Mouse (Mus musculus) MEL (cell line): ENCODE data around the gene 9830107B12Rik. TPM values are rescaled to one million over a fixed set of nuclear protein-coding genes. Genes with fewer than 3 reads are reported as not detected.
A peak's percentile ranks its signal among the peaks of the same experiment; 100 is the strongest.

Experiments used
- DNase-seq: peaks from one replicate; pipeline ENCODE4 v3.0.0; 2011; ENCODE audit warnings: low read depth, low spot score
- H3K27ac ChIP-seq: 2 replicates; pipeline ENCODE4 v1.5.1; 2012; ENCODE audit warnings: low read depth, mild to moderate bottlenecking, control low read depth, low read length, moderate library complexity; ENCODE audit not compliant: control insufficient read depth
- H3K27me3 ChIP-seq, 2 experiments: fragments of 150-350 bp in 1 of 2; sonication (generic) in 1 of 2; 2 replicates each; pipeline ENCODE4 v1.6.1; 2012; ENCODE audit warnings: low read length in 2 of 2, mild to moderate bottlenecking in 2 of 2, improper control_type of control experiment in 1 of 2, moderate library complexity in 1 of 2; ENCODE audit not compliant: insufficient read depth in 2 of 2, control insufficient read depth in 1 of 2
- H3K36me3 ChIP-seq, 2 experiments: 2 replicates each; pipeline ENCODE4 v1.6.1; 2012 to 2014; ENCODE audit warnings: low read length in 2 of 2, improper control_type of control experiment in 1 of 2, inconsistent platforms in 1 of 2, mild to moderate bottlenecking in 1 of 2; ENCODE audit not compliant: insufficient read depth in 2 of 2, control insufficient read depth in 1 of 2
- H3K4me1 ChIP-seq, 2 experiments: fragments of 150-350 bp in 1 of 2; sonication (generic) in 1 of 2; 2 replicates each; pipeline ENCODE4 v1.6.1; 2012; ENCODE audit warnings: low read length in 2 of 2, improper control_type of control experiment in 1 of 2, mild to moderate bottlenecking in 1 of 2; ENCODE audit not compliant: insufficient read depth in 2 of 2, control insufficient read depth in 1 of 2
- H3K4me3 ChIP-seq, 2 experiments: fragments of 150-350 bp in 1 of 2; sonication (generic) in 1 of 2; 2 replicates each; pipeline ENCODE4 v1.5.1; 2012; ENCODE audit warnings: low read depth in 2 of 2, low read length in 2 of 2, mild to moderate bottlenecking in 2 of 2, moderate library complexity in 2 of 2, control low read depth in 1 of 2, improper control_type of control experiment in 1 of 2; ENCODE audit not compliant: control insufficient read depth in 1 of 2, insufficient read depth in 1 of 2
- H3K79me2 ChIP-seq: 2 replicates; pipeline ENCODE4 v1.6.1; 2012; ENCODE audit warnings: mild to moderate bottlenecking, low read length, moderate library complexity; ENCODE audit not compliant: control insufficient read depth, poor library complexity, insufficient read depth
- H3K9ac ChIP-seq: 2 replicates; pipeline ENCODE4 v1.6.1; 2012; ENCODE audit warnings: low read depth, mild to moderate bottlenecking, control low read depth, low read length, moderate library complexity; ENCODE audit not compliant: control insufficient read depth, poor library complexity, severe bottlenecking
- H3K9me3 ChIP-seq: fragments of 150-350 bp; sonication (generic); replicated peaks from 2 replicates; pipeline ENCODE4 v1.6.1; 2012; ENCODE audit warnings: mild to moderate bottlenecking, low read length, improper control_type of control experiment, moderate library complexity; ENCODE audit not compliant: insufficient read depth
- BHLHE40 ChIP-seq: IDR thresholded peaks from 2 replicates; pipeline ENCODE4 v1.6.1; 2012; ENCODE audit warnings: low read depth, mild to moderate bottlenecking, inconsistent platforms, low read length, improper control_type of control experiment, borderline replicate concordance
- CHD1 ChIP-seq: IDR thresholded peaks from 2 replicates; pipeline ENCODE4 v1.6.1; 2012; ENCODE audit warnings: low read depth, mild to moderate bottlenecking, inconsistent platforms, low read length, improper control_type of control experiment
- CHD2 ChIP-seq: IDR thresholded peaks from 2 replicates; pipeline ENCODE4 v1.6.1; 2011; ENCODE audit warnings: low read length, improper control_type of control experiment
- CTCF ChIP-seq, 3 experiments: IDR thresholded peaks in 2 of 3; conservative IDR thresholded peaks in 1 of 3; 2 replicates each; pipeline ENCODE4 v1.5.1; 2011 to 2012; ENCODE audit warnings: low read length in 3 of 3, low read depth in 2 of 3, mild to moderate bottlenecking in 2 of 3, improper control_type of control experiment in 1 of 3, inconsistent platforms in 1 of 3, mixed read lengths in 1 of 3, moderate library complexity in 1 of 3; ENCODE audit not compliant: control insufficient read depth in 1 of 3, insufficient read depth in 1 of 3, poor library complexity in 1 of 3, severe bottlenecking in 1 of 3
- E2F4 ChIP-seq: IDR thresholded peaks from 2 replicates; pipeline ENCODE4 v1.6.1; 2011; ENCODE audit warnings: low read depth, low read length, improper control_type of control experiment, borderline replicate concordance
- ELF1 ChIP-seq: IDR thresholded peaks from 2 replicates; pipeline ENCODE4 v1.6.1; 2014; ENCODE audit warnings: low read depth, mild to moderate bottlenecking, inconsistent platforms, low read length, improper control_type of control experiment, moderate library complexity
- ETS1 ChIP-seq: IDR thresholded peaks from 2 replicates; pipeline ENCODE4 v1.6.1; 2012; ENCODE audit warnings: low read depth, mild to moderate bottlenecking, inconsistent platforms, low read length, improper control_type of control experiment, moderate library complexity
- GABPA ChIP-seq: IDR thresholded peaks from 2 replicates; pipeline ENCODE4 v1.6.1; 2012; ENCODE audit warnings: low read depth, mild to moderate bottlenecking, inconsistent platforms, low read length, improper control_type of control experiment, moderate library complexity
- GATA1 ChIP-seq: IDR thresholded peaks from 2 replicates; pipeline ENCODE4 v1.6.1; 2011; ENCODE audit warnings: low read depth, low read length, improper control_type of control experiment
- HCFC1 ChIP-seq: IDR thresholded peaks from 2 replicates; pipeline ENCODE4 v1.6.1; 2012; ENCODE audit warnings: low read depth, mild to moderate bottlenecking, inconsistent platforms, low read length, improper control_type of control experiment, moderate library complexity
- JUND ChIP-seq: IDR thresholded peaks from 2 replicates; pipeline ENCODE4 v1.6.1; 2011; ENCODE audit warnings: low read depth, mild to moderate bottlenecking, improper control_type of control experiment, low read length
- MAFK ChIP-seq: IDR thresholded peaks from 2 replicates; pipeline ENCODE4 v1.6.1; 2011; ENCODE audit warnings: low read depth, mild to moderate bottlenecking, low read length, improper control_type of control experiment, borderline replicate concordance
- MAX ChIP-seq: IDR thresholded peaks from 2 replicates; pipeline ENCODE4 v1.6.1; 2011; ENCODE audit warnings: low read length, improper control_type of control experiment
- MAZ ChIP-seq: IDR thresholded peaks from 2 replicates; pipeline ENCODE4 v1.6.1; 2012; ENCODE audit warnings: low read depth, mild to moderate bottlenecking, inconsistent platforms, low read length, improper control_type of control experiment
- MXI1 ChIP-seq: IDR thresholded peaks from 2 replicates; pipeline ENCODE4 v1.6.1; 2011; ENCODE audit warnings: mild to moderate bottlenecking, low read depth, low read length, improper control_type of control experiment
- MYB ChIP-seq: IDR thresholded peaks from 2 replicates; pipeline ENCODE4 v1.6.1; 2011; ENCODE audit warnings: mild to moderate bottlenecking, low read depth, low read length, improper control_type of control experiment
- MYC ChIP-seq: IDR thresholded peaks from 2 replicates; pipeline ENCODE4 v1.6.1; 2011; ENCODE audit warnings: low read depth, mild to moderate bottlenecking, low read length, improper control_type of control experiment, moderate library complexity
- NRF1 ChIP-seq: IDR thresholded peaks from 2 replicates; pipeline ENCODE4 v1.6.1; 2014; ENCODE audit warnings: low read depth, mild to moderate bottlenecking, inconsistent platforms, low read length, improper control_type of control experiment, moderate library complexity; ENCODE audit not compliant: poor library complexity, insufficient read depth, severe bottlenecking
- POLR2A ChIP-seq, 2 experiments: IDR thresholded peaks; 2 replicates each; pipeline ENCODE4 v1.6.1; 2011 to 2012; ENCODE audit warnings: low read length in 2 of 2, mild to moderate bottlenecking in 2 of 2, control low read depth in 1 of 2, improper control_type of control experiment in 1 of 2, low read depth in 1 of 2, moderate library complexity in 1 of 2; ENCODE audit not compliant: control insufficient read depth in 1 of 2, insufficient read depth in 1 of 2, poor library complexity in 1 of 2
- POLR2AphosphoS2 ChIP-seq: IDR thresholded peaks from 2 replicates; pipeline ENCODE4 v1.6.1; 2011; ENCODE audit warnings: low read length, improper control_type of control experiment
- POLR2AphosphoS5 ChIP-seq: IDR thresholded peaks from 2 replicates; pipeline ENCODE4 v1.6.1; 2012; ENCODE audit warnings: low read depth, borderline replicate concordance, mild to moderate bottlenecking, inconsistent platforms, low read length, moderate library complexity, mixed read lengths
- RAD21 ChIP-seq: IDR thresholded peaks from 2 replicates; pipeline ENCODE4 v1.6.1; 2011; ENCODE audit warnings: mild to moderate bottlenecking, low read depth, low read length, improper control_type of control experiment
- RCOR1 ChIP-seq: IDR thresholded peaks from 2 replicates; pipeline ENCODE4 v1.6.1; 2012; ENCODE audit warnings: low read depth, mild to moderate bottlenecking, inconsistent platforms, low read length, improper control_type of control experiment
- SIN3A ChIP-seq: IDR thresholded peaks from 2 replicates; pipeline ENCODE4 v1.6.1; 2012; ENCODE audit warnings: low read length, improper control_type of control experiment, inconsistent platforms
- SMC3 ChIP-seq: IDR thresholded peaks from 2 replicates; pipeline ENCODE4 v1.6.1; 2011; ENCODE audit warnings: low read depth, low read length, improper control_type of control experiment
- TAL1 ChIP-seq: IDR thresholded peaks from 2 replicates; pipeline ENCODE4 v1.6.1; 2012; ENCODE audit warnings: mild to moderate bottlenecking, inconsistent platforms, low read length, moderate library complexity, mixed read lengths
- TBP ChIP-seq: IDR thresholded peaks from 2 replicates; pipeline ENCODE4 v1.8.0; 2011; ENCODE audit warnings: low read depth, low read length, improper control_type of control experiment
- UBTF ChIP-seq: IDR thresholded peaks from 2 replicates; pipeline ENCODE4 v1.6.1; 2012; ENCODE audit warnings: low read depth, mild to moderate bottlenecking, inconsistent platforms, low read length, improper control_type of control experiment, moderate library complexity, borderline replicate concordance; ENCODE audit not compliant: insufficient read depth
- USF1 ChIP-seq: IDR thresholded peaks from 2 replicates; pipeline ENCODE4 v1.6.1; 2014; ENCODE audit warnings: low read depth, mild to moderate bottlenecking, inconsistent platforms, low read length, improper control_type of control experiment, moderate library complexity
- ZC3H11A ChIP-seq: IDR thresholded peaks from 2 replicates; pipeline ENCODE4 v1.6.1; 2012; ENCODE audit warnings: low read depth, mild to moderate bottlenecking, inconsistent platforms, low read length, improper control_type of control experiment
- ZKSCAN1 ChIP-seq: IDR thresholded peaks from 2 replicates; pipeline ENCODE4 v1.6.1; 2012; ENCODE audit warnings: low read depth, mild to moderate bottlenecking, inconsistent platforms, low read length, improper control_type of control experiment, moderate library complexity
- ZMIZ1 ChIP-seq: IDR thresholded peaks from 2 replicates; pipeline ENCODE4 v1.6.1; 2012; ENCODE audit warnings: low read depth, mild to moderate bottlenecking, inconsistent platforms, low read length, improper control_type of control experiment, moderate library complexity
- polyA plus RNA-seq, 2 experiments: library from polyadenylated mRNA; stranded (reverse) in 1 of 2; unstranded in 1 of 2; fragments of >175 nt in 1 of 2; fragments of >200 nt in 1 of 2; gene quantifications; 2 replicates each; pipeline versions ENCODE4 v1.2.1 to v1.2.4; 2012; ENCODE audit warnings: low replicate concordance in 2 of 2, low read depth in 1 of 2; ENCODE audit not compliant: insufficient read length in 2 of 2, insufficient read depth in 1 of 2, missing spikeins in 1 of 2
- total RNA-seq: library from RNA; depleted of rRNA; stranded (reverse); fragments of 300-350 nt; gene quantifications from 2 replicates; pipeline ENCODE4 v1.2.3, GENCODE M21; 2012

The 9830107B12Rik gene
- total and polyA plus RNA-seq, 3 experiments: not detected

DNA sequence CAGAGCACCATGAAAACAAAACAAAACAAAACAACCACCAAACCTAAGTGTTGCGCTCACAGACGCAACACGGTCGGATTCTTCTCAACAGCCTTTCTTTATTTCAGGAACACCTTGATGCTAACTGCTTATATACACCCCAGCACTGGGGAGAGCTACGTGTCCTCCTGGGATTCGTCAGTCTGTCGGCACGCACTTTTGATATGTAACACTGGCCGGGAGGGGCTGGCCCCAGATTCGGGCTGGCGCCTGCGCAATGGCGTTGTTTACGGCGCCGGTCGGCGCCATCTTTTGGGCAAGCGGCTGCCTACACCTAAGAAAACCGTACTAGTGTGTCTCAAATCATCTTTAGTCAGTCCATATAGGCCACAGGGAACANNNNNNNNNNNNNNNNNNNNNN lies 25.6 kb downstream of the 9830107B12Rik start:
- Histone ChIP-seq H3K79me2 (no peaks in the 10 kb centered on the region), H3K36me3 (no peaks in the 10 kb centered on the region), H3K4me1 (peaks cover 0 to 10% of the 10 kb centered on the region in 2 experiments; a peak in 3 of 4 replicates), H3K4me3 (no peak overlapping the region), H3K27me3 (no peaks in the 10 kb centered on the region; a peak in 1 of 4 replicates), H3K27ac (no peak overlapping the region), H3K9ac (no peak overlapping the region), H3K9me3 (no peaks in the 10 kb centered on the region)
- no peak for TF ChIP-seq CTCF (IDR thresholded peaks at IDR 0.05 in 2 of 3, conservative IDR thresholded peaks at IDR 0.05 in 1 of 3; ENCODE audit: control insufficient read depth in 1 of 3, insufficient read depth in 1 of 3, low read depth in 2 of 3, low read length in 3 of 3, poor library complexity in 1 of 3, severe bottlenecking in 1 of 3)
- no peak for TF ChIP-seq ZC3H11A
- TF ChIP-seq ZMIZ1: no peak
- TF ChIP-seq RCOR1: no peak
- DNase-seq: no peak

DNA sequence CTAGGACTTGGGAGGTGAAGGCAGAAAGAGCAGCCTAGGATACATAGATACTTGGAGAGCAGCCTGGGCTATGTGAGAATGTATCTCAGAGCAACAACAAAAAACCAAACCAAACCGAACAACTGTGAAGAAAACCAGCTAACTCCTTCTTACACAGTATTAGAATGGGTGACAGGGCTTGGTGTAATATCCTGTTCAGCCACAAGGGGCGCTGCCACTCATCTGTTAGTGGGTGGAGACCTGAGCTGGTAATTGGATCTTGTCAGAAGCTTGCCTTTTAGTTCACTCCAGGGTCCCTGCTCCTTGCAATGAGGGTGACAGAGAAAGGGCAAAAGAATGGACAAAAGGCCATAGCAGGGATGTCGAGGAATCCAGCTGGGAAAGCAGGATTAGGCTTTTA lies 26.4 kb downstream of the 9830107B12Rik start:
- Histone ChIP-seq H3K4me3 (no peak overlapping the region), H3K79me2 (no peaks in the 10 kb centered on the region), H3K9me3 (no peaks in the 10 kb centered on the region), H3K4me1 (peaks cover 0 to 10% of the 10 kb centered on the region in 2 experiments; a peak in 3 of 4 replicates), H3K36me3 (no peaks in the 10 kb centered on the region), H3K27me3 (no peaks in the 10 kb centered on the region), H3K27ac (no peak overlapping the region), H3K9ac (no peak overlapping the region)
- TF ChIP-seq MYB (no peak), TBP (0 out of 2 replicates have a peak, but pooled peaks have one; percentile 23), ETS1 (no peak), GABPA (no peak), ZC3H11A (no peak), CTCF (IDR thresholded peaks at IDR 0.05 in 2 of 3, conservative IDR thresholded peaks at IDR 0.05 in 1 of 3; ENCODE audit: control insufficient read depth in 1 of 3, insufficient read depth in 1 of 3, low read depth in 2 of 3, low read length in 3 of 3, poor library complexity in 1 of 3, severe bottlenecking in 1 of 3) (peak; percentile 79 to 98 (median 86)), MXI1 (no peak), ZKSCAN1 (no peak), MAX (no peak), POLR2AphosphoS5 (no peak), POLR2AphosphoS2 (no peak), BHLHE40 (no peak), RCOR1 (no peak), E2F4 (no peak), MAZ (no peak), ELF1 (no peak), CHD1 (no peak), SIN3A (no peak), RAD21 (peak; percentile 50), MYC (no peak), JUND (no peak), NRF1 (no peak), ZMIZ1 (no peak), POLR2A (IDR thresholded peaks at IDR 0.05; ENCODE audit: control insufficient read depth in 1 of 2, insufficient read depth in 1 of 2, low read depth in 1 of 2, low read length in 2 of 2, poor library complexity in 1 of 2) (no peak), USF1 (no peak), GATA1 (no peak), MAFK (no peak), UBTF (no peak), HCFC1 (no peak), CHD2 (no peak), SMC3 (peak; percentile 42), TAL1 (no peak)
- DNase-seq: peak; percentile 81
